Mouse (Mus musculus) CD4-positive naive resting alpha-beta T cell, adult 76 days (primary cell): ENCODE measurements around the gene Slc39a3. TPM values are rescaled to one million over a fixed set of nuclear protein-coding genes. Genes with fewer than 3 reads are reported as not detected.

Source experiments
- total RNA-seq: library from RNA; stranded (reverse); gene quantifications from one replicate; pipeline ENCODE4 v1.2.4, GENCODE M21; 2023

Slc39a3 gene
- 14.2 TPM for total RNA-seq

DNA sequence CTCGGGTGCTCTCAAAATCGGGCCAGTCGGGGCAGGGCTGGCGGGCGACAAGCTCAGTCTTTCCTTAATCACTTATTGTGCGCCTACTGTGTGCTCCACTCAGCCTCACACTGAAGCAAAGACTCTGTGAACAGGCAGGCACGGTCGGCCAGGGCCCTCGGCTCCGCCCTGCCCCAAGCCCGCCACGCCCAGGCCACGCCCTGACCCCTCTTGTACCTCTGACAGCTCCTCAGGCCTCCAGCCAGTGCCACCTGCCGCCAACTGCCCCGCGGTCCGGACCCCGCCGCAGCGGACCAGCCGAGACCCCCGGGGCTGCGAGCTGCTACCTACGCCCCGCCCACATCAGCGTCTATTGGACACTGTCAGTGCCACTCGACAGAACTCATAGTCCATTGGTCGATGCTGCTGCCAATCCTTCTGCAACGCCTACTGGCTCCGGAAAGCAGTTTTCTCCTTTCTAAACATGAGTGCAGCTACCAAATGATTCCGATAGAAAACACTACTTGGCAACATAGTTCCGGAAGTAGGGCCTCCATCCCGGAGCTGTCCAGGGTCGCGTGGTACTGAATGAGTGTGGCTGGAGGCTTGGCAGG is at the start of gene Slc39a3:
Slc39a3 (minus strand) TSS at position 439 of the 593 bp plus-strand sequence.

DNA sequence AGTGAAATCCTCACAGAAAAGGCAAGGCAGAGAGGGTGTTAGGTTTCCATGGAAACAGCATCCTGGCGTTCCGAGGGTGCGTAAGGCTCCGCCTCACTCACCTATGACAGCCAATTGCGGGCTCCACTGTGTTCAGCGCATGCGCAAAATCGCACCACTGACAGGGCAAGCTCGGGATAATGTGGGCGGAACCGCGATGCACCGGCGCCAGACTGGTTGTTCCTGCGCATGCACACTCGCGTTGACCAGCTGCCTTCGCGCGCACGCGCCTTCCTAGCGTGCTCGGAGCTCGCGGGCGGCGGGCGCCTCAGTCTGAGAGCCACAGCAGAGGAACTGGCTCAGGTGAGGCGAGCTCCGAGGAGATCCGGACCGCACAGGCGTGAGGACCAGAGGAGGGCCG is 32.6 kb upstream of the Slc39a3 start, which contains the start of gene Thop1:
Thop1 (plus strand) TSS at position 200 of the 400 bp plus-strand sequence.

DNA sequence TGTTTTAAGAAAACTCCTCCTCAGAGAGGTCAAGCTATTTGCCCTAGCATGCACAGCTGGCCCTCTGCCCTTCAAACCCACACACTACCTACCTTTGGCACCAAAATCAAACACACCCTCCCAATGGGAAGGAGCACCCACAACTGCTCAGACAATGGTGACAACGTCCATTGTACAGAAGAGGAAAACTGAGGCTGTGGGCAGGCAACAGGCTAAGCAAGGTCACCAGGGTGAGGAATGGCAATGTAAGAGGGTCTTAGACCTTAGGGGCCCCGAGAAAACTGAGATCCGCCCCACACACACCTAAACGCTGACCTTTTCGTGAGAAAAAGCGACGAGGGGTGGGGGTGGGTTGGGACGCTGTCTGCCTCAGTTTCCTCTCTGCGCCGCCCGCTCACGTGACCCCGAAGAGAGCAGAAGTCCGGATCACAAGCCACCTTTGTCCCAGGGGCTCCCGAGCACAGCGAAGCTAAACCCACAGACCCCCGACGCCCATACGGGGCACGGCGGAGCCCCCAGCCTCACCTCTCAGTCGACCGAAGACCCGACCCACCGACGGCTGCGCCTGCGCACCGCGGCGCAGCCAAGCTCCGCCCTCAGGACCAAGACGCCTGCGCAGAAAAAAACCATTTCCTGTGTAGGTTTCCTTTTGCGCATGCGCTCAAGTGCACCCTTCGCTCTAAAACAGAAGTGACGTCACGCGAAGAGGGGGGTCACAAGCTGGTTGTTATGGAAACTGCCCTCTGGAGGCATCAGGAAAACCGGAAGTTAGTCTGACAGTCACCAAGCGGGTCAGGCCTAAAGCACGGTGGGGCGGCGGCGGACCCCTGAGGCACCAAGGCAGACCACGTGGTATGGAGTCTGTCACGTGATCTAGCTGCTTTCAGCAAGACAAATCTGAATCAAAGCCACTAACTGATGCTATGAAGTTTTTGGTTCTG is 22.6 kb upstream of the Slc39a3 start, which contains the start of gene Sgta:
Sgta (minus strand) TSS at position 579 of the 941 bp plus-strand sequence.

DNA sequence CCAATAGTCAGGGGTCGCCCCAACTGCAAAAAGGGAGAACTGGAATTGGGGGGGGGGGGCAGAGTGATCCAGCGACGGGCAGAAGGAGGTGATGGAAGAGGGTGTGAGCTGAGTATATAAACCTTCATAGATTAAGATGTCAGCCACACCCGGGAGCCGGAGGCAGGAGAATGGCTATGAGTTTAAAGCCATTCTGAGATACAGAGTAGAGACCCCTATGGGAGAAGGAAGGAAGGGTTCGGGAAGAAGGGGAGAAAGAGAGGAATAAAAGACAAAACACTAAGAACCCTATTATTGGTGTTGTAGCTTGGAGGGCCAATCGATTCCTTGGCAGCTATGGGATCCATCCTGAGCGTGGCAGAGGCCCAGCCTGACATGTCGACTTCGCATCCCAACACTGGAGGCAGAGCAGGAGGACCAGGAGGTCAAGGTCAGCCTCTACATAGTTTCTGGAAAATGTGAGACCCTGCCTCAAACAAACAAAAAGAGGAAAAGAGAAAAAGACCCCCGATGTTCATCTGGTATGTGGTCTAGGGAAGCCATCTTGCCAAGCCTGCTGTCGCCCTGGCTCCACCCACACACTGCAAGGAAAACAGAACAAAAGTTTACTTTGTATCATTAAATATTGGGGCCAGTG is 11.5 kb downstream of the Slc39a3 start, which contains the start of gene Diras1:
Diras1 (minus strand) TSS at position 24 of the 637 bp plus-strand sequence.

DNA sequence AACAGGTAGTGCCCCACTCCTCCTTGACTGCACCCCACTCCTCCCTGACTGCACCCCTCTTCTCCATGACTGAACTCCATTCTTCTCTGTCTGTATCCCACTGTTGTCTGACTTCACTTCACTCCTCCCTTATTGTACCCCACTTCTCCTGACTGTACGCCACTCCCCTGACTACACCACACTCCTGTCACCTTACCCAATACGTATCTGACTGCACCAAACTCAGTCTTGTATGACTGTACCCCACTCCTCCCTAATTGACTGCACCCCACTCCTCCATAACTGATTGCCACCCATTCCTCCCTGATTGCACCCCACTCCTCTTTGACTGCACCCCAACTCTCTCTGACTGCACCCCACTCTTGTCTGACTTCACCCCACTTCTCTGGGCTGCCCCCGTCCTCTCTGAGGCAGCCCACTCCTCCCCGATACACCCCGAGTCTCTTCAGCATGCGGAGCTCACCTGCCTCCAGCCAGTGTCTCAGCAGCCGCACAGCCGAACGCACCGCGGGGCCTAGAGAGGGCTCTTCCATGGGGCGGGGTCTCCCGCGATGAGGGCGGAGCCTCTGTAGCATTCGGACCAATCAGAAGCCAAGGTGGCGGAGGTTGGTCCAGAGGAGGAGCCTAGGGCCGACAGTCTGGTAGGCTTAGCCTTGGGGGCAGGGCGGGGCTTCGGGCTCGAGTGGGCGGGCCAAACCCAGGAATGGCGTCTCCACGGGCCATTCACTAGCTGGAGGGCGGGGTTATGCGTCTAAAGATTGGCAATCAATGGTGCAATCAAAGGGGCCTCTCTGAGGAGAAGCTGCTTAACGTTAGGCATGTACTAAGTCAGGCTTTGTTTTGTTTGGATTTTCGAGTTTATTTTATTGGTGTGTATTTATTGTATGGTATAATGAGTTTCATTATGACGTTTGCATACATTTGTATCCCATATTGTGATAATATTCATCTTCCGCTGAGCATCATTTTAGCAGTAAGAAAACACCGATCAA is 22.5 kb downstream of the Slc39a3 start, which contains the start of gene Gng7:
Gng7 (minus strand) TSS at position 553 of the 992 bp plus-strand sequence.

Other genes with a start within 250 kb of the Slc39a3 start
- gene Sf3a2, start 239.2 kb downstream of the Slc39a3 start, total RNA-seq, result 74.8 TPM
- 90.5 TPM for gene Plekhj1, start 238.8 kb downstream of the Slc39a3 start, total RNA-seq
- gene Amh, start 232.2 kb downstream of the Slc39a3 start, total RNA-seq, result 0.79 TPM
- gene Jsrp1, start 223.9 kb downstream of the Slc39a3 start, total RNA-seq, result not detected
- 576 TPM for gene Oaz1, start 210.8 kb downstream of the Slc39a3 start, total RNA-seq
- gene Lingo3, start 193.4 kb downstream of the Slc39a3 start, total RNA-seq, result not detected
- gene Lsm7, start 182.2 kb downstream of the Slc39a3 start, total RNA-seq, result 43.9 TPM
- 13.7 TPM for gene Sppl2b, start 182.2 kb downstream of the Slc39a3 start, total RNA-seq
- gene Tmprss9, start 165.6 kb downstream of the Slc39a3 start, total RNA-seq, result not detected
- 55.9 TPM for gene Timm13, start 136.5 kb downstream of the Slc39a3 start, total RNA-seq
- 8.5 TPM for gene Lmnb2, start 119.2 kb downstream of the Slc39a3 start, total RNA-seq
- 20.5 TPM for gene Gadd45b, start 107.4 kb downstream of the Slc39a3 start, total RNA-seq
- gene Gng7, start 22.5 kb downstream of the Slc39a3 start, total RNA-seq, result not detected
- gene Diras1, start 11.8 kb downstream of the Slc39a3 start, total RNA-seq, result not detected
- gene Sgta, start 22.8 kb upstream of the Slc39a3 start, total RNA-seq, result 50.4 TPM
- 8.4 TPM for gene Thop1, start 32.6 kb upstream of the Slc39a3 start, total RNA-seq
- gene Creb3l3, start 61.4 kb upstream of the Slc39a3 start, total RNA-seq, result not detected
- gene Map2k2, start 68.5 kb upstream of the Slc39a3 start, total RNA-seq, result 126 TPM
- 49.1 TPM for gene Zbtb7a, start 97.8 kb upstream of the Slc39a3 start, total RNA-seq
- 35.3 TPM for gene Pias4, start 130.5 kb upstream of the Slc39a3 start, total RNA-seq
- gene Eef2, start 139.2 kb upstream of the Slc39a3 start, total RNA-seq, result 2,404 TPM
- 57.0 TPM for gene Dapk3, start 145.6 kb upstream of the Slc39a3 start, total RNA-seq
- not detected for gene 4930442H23Rik, start 146.4 kb upstream of the Slc39a3 start, total RNA-seq
- gene Nmrk2, start 164.6 kb upstream of the Slc39a3 start, total RNA-seq, result not detected
- gene Atcay, start 193.4 kb upstream of the Slc39a3 start, total RNA-seq, result 0.85 TPM
- 10.6 TPM for gene Zfr2, start 195.7 kb upstream of the Slc39a3 start, total RNA-seq
- 16.6 TPM for gene Matk, start 215.5 kb upstream of the Slc39a3 start, total RNA-seq
- 110 TPM for gene Mrpl54, start 229.5 kb upstream of the Slc39a3 start, total RNA-seq
- gene Apba3, start 229.5 kb upstream of the Slc39a3 start, total RNA-seq, result 31.3 TPM